Mouse (Mus musculus) large intestine, adult 2 months (tissue): ENCODE results near the gene Cyp8b1. TPM values are rescaled to one million over a fixed set of nuclear protein-coding genes. Genes with fewer than 3 reads are reported as not detected.

ENCODE experiments used
- DNase-seq: peaks from one replicate; pipeline ENCODE4 v3.0.0-alpha.2; 2012; ENCODE audit warnings: low read depth, low spot score
- WGBS: fragments of 180-500 bp; shearing (Covaris S2); methylation state at CpG from one replicate; pipeline ENCODE4 v1.1.7; 2018; 5-methylcytosine and 5-hydroxymethylcytosine counted together
- polyA plus RNA-seq: library from polyadenylated mRNA; depleted of rRNA; stranded (reverse); fragments of >200 nt; gene quantifications from 2 replicates; pipeline ENCODE4 v1.2.3, GENCODE M21; 2012

Gene Cyp8b1
- polyA plus RNA-seq, 1 experiment, result 0.09 TPM

DNA sequence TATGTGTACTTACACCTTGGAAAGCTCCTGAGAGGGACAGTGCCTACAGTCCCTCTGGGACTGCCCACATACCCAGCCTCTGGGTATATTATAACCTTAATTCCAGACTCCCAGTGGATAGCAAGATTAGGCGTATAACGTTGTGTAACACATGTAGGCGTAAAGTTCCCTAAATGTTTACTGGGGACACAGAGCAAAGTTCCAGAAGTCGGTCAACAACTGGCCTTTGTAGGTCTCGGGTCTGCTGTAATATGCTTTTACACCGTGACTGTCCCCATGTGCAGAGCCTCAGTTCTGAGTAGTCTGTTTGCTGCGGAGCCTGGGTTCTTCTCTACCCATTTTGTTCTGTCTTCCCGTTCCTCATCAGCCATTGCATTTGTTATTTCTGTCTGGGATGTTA lies 7.3 kb upstream of the Cyp8b1 start:
- 59% methylated on average over 8 of the region's 8 CpGs for WGBS
- no peak for DNase-seq

DNA sequence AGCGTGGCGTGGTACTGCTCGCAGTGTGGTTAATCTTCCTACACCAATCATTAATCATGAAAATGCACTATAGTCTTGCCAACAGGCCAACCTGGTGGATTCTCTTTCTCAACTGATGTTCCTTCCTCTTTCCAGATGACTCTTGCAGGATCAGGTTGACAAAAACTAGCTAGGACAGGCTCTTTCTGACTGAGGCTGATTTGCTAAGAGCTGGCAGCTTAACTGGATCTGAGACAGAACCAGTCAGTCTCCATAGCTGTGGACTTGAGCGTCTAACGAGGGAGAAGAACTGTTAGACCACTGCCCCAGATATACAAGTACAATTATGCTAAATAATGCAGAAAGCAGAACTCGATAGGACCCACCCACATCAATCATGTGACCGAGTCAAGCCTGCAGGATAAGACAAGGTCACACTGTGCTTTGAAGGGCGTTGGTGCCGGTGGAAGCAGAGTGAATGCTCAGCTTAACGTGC lies 3.0 kb upstream of the Cyp8b1 start:
- 75% methylated on average over 10 of the region's 10 CpGs for WGBS
- no peak for DNase-seq

GRCm38 (mm10) chr9:121915056-121915455 lies 1.0 kb downstream of the Cyp8b1 start:
- DNase-seq, result no peak
- 84% methylated on average over 10 of the region's 10 CpGs for WGBS

DNA sequence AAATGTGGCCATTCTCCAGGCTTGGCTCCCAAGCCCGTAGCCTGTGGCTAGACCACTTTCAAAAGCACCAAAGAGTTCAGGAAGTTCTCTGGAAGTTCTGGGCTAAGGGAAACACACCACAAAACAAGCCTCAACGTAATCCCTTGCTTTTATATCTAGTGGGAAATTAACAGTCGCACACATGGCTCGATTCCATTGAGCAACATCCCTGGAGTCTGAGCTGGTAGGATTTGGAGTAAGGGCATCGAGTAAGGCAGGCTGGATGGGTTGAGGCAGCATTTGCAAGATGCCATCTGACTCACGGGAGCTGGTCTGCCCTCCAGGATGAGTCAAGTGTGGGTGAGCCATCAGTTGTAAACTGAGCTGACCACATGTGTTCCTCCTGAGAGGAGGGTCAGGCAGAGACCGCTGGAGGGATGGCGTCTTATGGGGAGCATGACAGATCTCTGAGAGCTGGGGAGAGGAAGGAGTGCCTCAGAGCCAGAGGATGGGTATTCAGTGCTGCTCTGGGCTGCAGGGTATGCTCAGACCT lies 1.8 kb downstream of the Cyp8b1 start:
- WGBS, result 77% methylated on average over 8 of the region's 8 CpGs
- DNase-seq, result no peak

- no peak for DNase-seq
- WGBS, result 93% methylated on average over 4 of the region's 4 CpGs
These were observed 3.3 kb downstream of the Cyp8b1 start for GRCm38 (mm10) chr9:121912786-121913185.

DNA sequence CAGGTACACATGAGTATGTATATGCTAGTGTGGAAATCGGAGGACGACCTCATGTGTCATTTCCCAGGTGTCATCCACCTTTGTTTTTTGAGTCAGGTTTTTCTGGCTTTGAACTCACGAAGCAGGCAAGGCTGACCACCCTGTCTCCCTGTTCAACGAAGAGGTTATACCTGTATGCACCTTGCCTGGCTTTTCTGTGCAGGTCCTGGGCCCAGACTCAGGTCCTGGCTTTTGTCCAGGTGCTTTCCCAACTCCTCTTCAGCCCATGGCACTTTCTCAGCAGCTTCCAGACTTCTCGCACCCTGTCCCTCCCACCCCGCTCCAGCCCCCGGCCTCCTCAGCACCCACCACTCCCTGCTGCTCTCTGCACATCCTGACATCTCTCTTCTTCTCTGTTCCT lies 4.9 kb downstream of the Cyp8b1 start:
- 84% methylated on average over 7 of the region's 7 CpGs for whole genome bisulfite sequencing

GRCm38 (mm10) chr9:121909635-121910034 lies 6.5 kb downstream of the Cyp8b1 start:
- WGBS, result 65% methylated on average over 6 of the region's 6 CpGs
- no peak for DNase-seq

More for the DNA sequence above, 4.9 kb downstream of the Cyp8b1 start:
- DNase-seq, result no peak

DNA sequence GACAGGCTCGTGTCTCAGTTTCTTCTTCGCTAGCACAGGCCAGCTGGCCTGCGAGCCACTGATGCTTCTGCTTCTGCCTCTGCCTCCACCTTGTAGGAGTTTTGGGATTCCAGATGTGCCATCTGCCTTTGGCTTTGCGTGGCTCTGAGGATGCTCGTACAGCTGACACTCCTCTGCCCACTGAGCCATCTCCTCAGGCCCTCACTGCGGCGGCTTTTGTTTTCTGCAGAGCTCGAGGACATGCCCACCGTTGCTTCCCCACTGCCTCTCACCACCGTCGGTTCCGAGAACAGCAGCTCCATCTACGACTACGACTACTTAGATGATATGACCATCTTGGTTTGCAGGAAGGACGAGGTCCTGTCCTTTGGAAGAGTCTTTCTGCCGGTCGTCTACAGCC lies 7.8 kb downstream of the Cyp8b1 start:
- DNase-seq, result no peak
- WGBS, result 88% methylated on average over 17 of the region's 17 CpGs

GRCm38 (mm10) chr9:121907356-121908070 lies 8.6 kb downstream of the Cyp8b1 start:
- 67% methylated on average over 10 of the region's 10 CpGs for WGBS
- DNase-seq, result no peak

DNA sequence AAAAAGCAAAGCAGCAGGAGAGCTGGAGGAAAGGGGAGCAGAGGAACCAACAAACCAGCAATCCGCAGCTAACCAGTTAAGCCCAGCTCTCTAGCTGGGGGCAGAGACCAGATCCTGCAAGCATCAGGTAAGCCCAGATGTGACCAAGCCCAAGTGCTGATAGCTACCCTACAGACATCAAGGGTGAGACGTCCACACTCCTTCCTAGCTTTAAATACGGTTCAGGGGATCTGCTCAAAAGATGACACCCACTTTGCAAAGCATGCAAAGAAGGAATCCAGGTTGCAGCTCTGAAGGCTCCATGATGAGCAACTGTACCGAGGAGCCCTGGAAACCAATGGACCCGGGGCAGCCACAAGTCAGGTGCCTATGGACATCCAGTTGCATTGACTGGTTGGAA lies 9.6 kb downstream of the Cyp8b1 start:
- DNase-seq, result no peak
- 78% methylated on average over 5 of the region's 5 CpGs for WGBS

DNA sequence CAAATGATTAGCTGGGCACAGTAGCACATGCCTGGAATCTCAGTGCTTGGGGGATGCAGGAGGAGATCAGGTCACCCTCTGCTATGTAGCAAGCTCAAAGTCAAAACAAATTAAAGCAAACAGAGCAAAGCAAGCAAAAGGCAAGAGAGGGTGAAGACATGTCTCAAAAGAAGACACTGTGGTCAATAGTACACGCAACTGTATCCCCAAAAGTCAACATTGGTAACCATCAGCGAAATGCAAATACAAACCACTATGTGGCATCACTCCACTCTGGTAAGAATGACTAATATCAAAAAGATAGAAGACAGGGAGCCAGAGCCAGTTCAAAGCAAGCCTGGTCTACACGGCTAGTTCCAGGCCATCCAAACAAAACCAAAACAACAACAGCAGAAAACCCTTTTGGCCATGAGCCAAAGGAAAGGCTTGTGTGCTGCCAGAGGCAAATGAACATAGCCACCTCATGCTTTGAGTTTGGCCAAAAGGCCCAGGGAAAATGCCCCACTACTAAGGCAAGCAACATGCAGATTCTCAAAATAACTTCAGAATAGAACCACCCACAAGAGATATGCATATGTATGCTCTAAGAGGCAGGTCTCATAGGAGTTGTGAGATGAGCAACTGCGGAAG lies 10.4 kb downstream of the Cyp8b1 start:
- DNase-seq, result no peak
- 65% methylated on average over 4 of the region's 4 CpGs for WGBS

GRCm38 (mm10) chr9:121904946-121905345 lies 11.2 kb downstream of the Cyp8b1 start:
- DNase-seq, result no peak

GRCm38 (mm10) chr9:121904319-121904718 lies 11.8 kb downstream of the Cyp8b1 start:
- WGBS, result 60% methylated on average over 4 of the region's 4 CpGs
- DNase-seq, result no peak

More at GRCm38 (mm10) chr9:121904946-121905345, 11.2 kb downstream of the Cyp8b1 start:
- WGBS, result 85% methylated on average over 7 of the region's 7 CpGs

GRCm38 (mm10) chr9:121903476-121904305 lies 12.4 kb downstream of the Cyp8b1 start:
- 53% methylated on average over 8 of the region's 8 CpGs for WGBS

DNA sequence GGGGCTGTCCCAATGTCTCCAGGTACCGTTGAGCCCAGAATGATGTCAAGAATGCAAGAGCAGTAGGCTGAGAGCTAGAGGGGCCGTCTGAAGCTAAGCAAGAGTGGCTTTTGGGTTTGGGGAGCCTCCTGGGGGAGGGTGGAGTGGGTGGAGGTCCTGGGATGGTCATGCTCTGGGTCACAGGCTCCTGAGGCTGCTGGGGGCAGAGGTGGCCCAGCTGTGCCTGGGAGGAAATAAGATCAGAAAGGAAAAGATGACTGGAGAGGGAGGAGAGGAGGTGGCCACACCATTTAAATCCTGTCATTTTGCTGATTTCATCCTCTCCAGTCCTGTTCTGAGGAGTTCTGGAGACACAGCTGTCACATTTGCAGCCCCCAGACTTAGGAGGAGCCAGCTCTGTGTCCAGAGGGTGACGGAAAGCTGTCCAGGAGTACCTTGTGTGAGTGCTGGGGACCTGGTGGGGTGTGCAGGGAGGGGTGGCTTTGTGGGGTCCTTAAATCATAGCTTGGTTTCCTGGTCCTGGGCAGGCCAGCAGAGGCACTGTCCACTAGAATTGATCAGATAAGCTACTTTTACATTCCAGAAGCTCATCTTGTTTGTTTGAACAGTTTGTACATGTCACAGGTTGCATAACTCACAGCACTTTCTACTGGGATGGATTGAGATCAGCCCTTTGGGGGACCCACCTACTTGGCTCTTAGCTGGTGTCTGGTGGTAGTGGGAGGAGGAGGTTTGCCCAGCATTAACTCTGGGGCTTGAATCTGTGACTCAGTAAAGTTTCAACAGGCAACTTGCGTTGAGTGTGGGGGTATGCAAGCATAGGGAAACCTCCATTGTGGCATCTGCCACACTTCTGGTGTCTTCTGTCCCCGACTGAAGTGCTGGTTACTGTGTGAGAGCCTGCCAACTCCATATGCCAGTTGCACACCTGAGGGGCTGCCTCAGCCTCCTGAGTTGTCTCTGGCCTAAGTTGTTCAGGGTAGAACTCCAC lies 14.1 kb downstream of the Cyp8b1 start:
- 78% methylated on average over 5 of the region's 5 CpGs for WGBS
- DNase-seq, result no peak

More at GRCm38 (mm10) chr9:121903476-121904305, 12.4 kb downstream of the Cyp8b1 start:
- no peak for DNase-seq

DNA sequence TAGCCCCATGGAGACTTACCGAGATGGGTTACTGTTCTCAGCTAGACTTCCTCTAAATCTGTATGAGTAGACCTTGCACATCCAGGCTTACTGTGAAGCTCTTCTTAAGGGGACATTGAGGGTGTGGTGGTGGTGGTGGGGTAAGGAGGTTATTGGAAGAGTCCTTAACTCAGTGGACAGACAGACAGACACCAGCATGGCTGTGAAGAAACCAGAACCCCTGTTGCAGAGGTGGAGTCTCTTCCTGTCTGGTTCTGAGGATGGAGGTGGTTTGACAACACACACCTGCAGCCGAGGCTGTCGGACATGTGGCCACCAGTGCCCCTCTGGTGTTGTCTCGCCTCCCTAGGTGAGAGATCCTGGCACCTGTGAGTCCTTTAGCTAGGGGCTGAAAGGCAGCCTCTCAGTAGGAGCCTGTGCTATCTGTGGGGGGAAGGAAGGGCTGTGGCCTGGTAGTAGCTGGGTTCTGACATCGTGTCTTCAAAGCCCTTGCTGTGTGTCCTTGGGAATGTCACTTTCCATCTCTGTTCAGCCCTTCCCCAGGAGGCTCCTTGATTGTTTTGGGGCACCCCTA lies 15.7 kb downstream of the Cyp8b1 start:
- 71% methylated on average over 5 of the region's 5 CpGs for WGBS
- no peak for DNase-seq

- no peak for DNase-seq
- 62% methylated on average over 6 of the region's 6 CpGs for WGBS
These were observed 16.8 kb downstream of the Cyp8b1 start for GRCm38 (mm10) chr9:121899306-121899705.

GRCm38 (mm10) chr9:121898245-121898644 lies 17.9 kb downstream of the Cyp8b1 start, which contains the start of gene Ackr2:
Gene Ackr2, plus strand, starts transcription at chr9:121898355.
- WGBS, result 82% methylated on average over 9 of the region's 9 CpGs
- DNase-seq, result no peak
